Mouse (Mus musculus): ENCODE measurements around the gene Dtd1. TPM values are rescaled to one million over a fixed set of nuclear protein-coding genes. Genes with fewer than 3 reads are reported as not detected.

Gene Dtd1
- polyA plus RNA-seq, 1 experiment, result 25.5 TPM

GRCm38 (mm10) chr2:144775626-144776025 is 175.9 kb downstream of the Dtd1 start:
- no peak overlapping the region for H3K27ac ChIP-seq (ENCODE audit: insufficient read depth, low read depth, low read length)
- DNase-seq, result no peak
- no peak for TF ChIP-seq CTCF (conservative IDR thresholded peaks at IDR 0.05; ENCODE audit: insufficient read depth, insufficient read length, low read depth, low read length)
- no peak for TF ChIP-seq POLR2A (IDR thresholded peaks at IDR 0.05; ENCODE audit: low read depth, low read length)
- WGBS, result 94% methylated on average over 4 of the region's 4 CpGs
- H3K36me3 ChIP-seq (ENCODE audit: control insufficient read depth, insufficient read depth, low read length), result no peaks in the 10 kb centered on the region
- no peaks in the 10 kb centered on the region for H3K4me1 ChIP-seq (ENCODE audit: control insufficient read depth, insufficient read depth, low read length)
- no peak overlapping the region for H3K4me3 ChIP-seq (ENCODE audit: insufficient read depth, low read depth, low read length)
- H3K27me3 ChIP-seq (replicated peaks; ENCODE audit: control insufficient read depth, insufficient read depth, low read length), result no peaks in the 10 kb centered on the region

GRCm38 (mm10) chr2:144779263-144779662 is 179.6 kb downstream of the Dtd1 start:
- DNase-seq, result no peak
- no peak for TF ChIP-seq CTCF (conservative IDR thresholded peaks at IDR 0.05; ENCODE audit: insufficient read depth, insufficient read length, low read depth, low read length)
- TF ChIP-seq POLR2A (IDR thresholded peaks at IDR 0.05; ENCODE audit: low read depth, low read length), result no peak
- Histone ChIP-seq H3K4me1 (ENCODE audit: control insufficient read depth, insufficient read depth, low read length) (no peaks in the 10 kb centered on the region; the same call in 1 of the 2 replicates), H3K27me3 (replicated peaks; ENCODE audit: control insufficient read depth, insufficient read depth, low read length) (0 out of 2 replicates have a peak, but pooled peaks cover 1% of the 10 kb centered on the region), H3K4me3 (ENCODE audit: insufficient read depth, low read depth, low read length) (no peak overlapping the region), H3K36me3 (ENCODE audit: control insufficient read depth, insufficient read depth, low read length) (no peaks in the 10 kb centered on the region), H3K27ac (ENCODE audit: insufficient read depth, low read depth, low read length) (no peak overlapping the region)
- WGBS, result 82% methylated on average over 7 of the region's 7 CpGs

- Histone ChIP-seq H3K27me3 (replicated peaks; ENCODE audit: control insufficient read depth, insufficient read depth, low read length) (0 out of 2 replicates have a peak, but pooled peaks cover 1% of the 10 kb centered on the region), H3K4me1 (ENCODE audit: control insufficient read depth, insufficient read depth, low read length) (no peaks in the 10 kb centered on the region; the same call in 1 of the 2 replicates), H3K27ac (ENCODE audit: insufficient read depth, low read depth, low read length) (no peak overlapping the region), H3K4me3 (ENCODE audit: insufficient read depth, low read depth, low read length) (no peak overlapping the region), H3K36me3 (ENCODE audit: control insufficient read depth, insufficient read depth, low read length) (no peaks in the 10 kb centered on the region)
- DNase-seq, result peak; percentile 66
- no peak for TF ChIP-seq CTCF (conservative IDR thresholded peaks at IDR 0.05; ENCODE audit: insufficient read depth, insufficient read length, low read depth, low read length)
- TF ChIP-seq POLR2A (IDR thresholded peaks at IDR 0.05; ENCODE audit: low read depth, low read length), result no peak
- 28% methylated on average over 5 of the region's 5 CpGs for WGBS
Measured at GRCm38 (mm10) chr2:144780731-144781130, 181.0 kb downstream of the Dtd1 start.

GRCm38 (mm10) chr2:144781871-144782270 is 182.2 kb downstream of the Dtd1 start:
- H3K36me3 ChIP-seq (ENCODE audit: control insufficient read depth, insufficient read depth, low read length), result no peaks in the 10 kb centered on the region
- DNase-seq, result peak; percentile 49
- no peak overlapping the region for H3K4me3 ChIP-seq (ENCODE audit: insufficient read depth, low read depth, low read length)
- H3K27me3 ChIP-seq (replicated peaks; ENCODE audit: control insufficient read depth, insufficient read depth, low read length), result 0 out of 2 replicates have a peak, but pooled peaks cover 1% of the 10 kb centered on the region
- TF ChIP-seq CTCF (conservative IDR thresholded peaks at IDR 0.05; ENCODE audit: insufficient read depth, insufficient read length, low read depth, low read length), result no peak
- no peak for TF ChIP-seq POLR2A (IDR thresholded peaks at IDR 0.05; ENCODE audit: low read depth, low read length)
- WGBS, result 43% methylated on average over 3 of the region's 3 CpGs
- H3K27ac ChIP-seq (ENCODE audit: insufficient read depth, low read depth, low read length), result no peak overlapping the region
- H3K4me1 ChIP-seq (ENCODE audit: control insufficient read depth, insufficient read depth, low read length), result no peaks in the 10 kb centered on the region; the same call in 1 of the 2 replicates

DNA sequence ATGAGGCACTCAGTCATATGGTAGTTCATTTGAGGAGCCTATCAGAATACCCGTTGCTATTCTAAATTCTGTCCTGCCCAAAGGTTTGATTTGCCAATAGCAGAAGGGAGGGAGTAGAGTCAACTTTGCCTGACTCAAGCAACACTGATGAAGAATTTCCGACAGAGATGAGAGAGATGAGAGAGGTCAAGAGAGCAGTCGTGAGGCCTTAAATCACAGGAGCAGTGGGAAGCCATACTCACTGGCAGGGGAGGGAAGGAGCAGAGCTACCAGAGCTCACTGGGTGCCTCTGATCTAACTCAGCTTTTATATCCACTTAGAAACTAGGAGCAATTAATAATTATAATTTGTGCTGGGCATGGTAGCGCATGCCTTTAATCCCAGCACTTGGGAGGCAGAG is 182.8 kb downstream of the Dtd1 start:
- H3K27me3 ChIP-seq (replicated peaks; ENCODE audit: control insufficient read depth, insufficient read depth, low read length), result 0 out of 2 replicates have a peak, but pooled peaks cover 1% of the 10 kb centered on the region
- peak; percentile 57 for DNase-seq
- TF ChIP-seq POLR2A (IDR thresholded peaks at IDR 0.05; ENCODE audit: low read depth, low read length) (no peak), CTCF (conservative IDR thresholded peaks at IDR 0.05; ENCODE audit: insufficient read depth, insufficient read length, low read depth, low read length) (no peak)
- H3K27ac ChIP-seq (ENCODE audit: insufficient read depth, low read depth, low read length), result no peak overlapping the region
- no peak overlapping the region for H3K4me3 ChIP-seq (ENCODE audit: insufficient read depth, low read depth, low read length)
- no peaks in the 10 kb centered on the region; the same call in 1 of the 2 replicates for H3K4me1 ChIP-seq (ENCODE audit: control insufficient read depth, insufficient read depth, low read length)
- 53% methylated on average over 4 of the region's 4 CpGs for WGBS
- no peaks in the 10 kb centered on the region for H3K36me3 ChIP-seq (ENCODE audit: control insufficient read depth, insufficient read depth, low read length)

DNA sequence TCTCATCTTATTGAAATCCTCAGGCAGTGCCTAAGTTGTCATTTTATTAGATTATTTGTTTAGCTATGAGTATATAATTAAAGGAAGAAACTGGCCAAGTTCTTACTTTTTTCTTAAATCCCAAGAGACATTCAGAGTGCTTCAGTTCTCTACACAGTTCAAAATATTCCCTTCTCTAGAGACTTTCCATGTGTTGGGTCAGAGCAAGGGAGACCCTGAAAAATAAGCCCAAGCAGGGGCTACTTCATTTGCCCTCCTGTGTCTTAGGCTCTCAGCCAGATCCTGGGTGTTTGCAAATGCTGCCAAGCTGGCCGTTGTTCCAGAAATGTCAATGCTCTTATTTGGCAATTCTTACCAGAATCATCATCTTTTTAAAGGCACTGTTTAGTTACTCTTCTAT is 183.5 kb downstream of the Dtd1 start:
- H3K27me3 ChIP-seq (replicated peaks; ENCODE audit: control insufficient read depth, insufficient read depth, low read length), result 0 out of 2 replicates have a peak, but pooled peaks cover 1% of the 10 kb centered on the region
- no peak overlapping the region for H3K27ac ChIP-seq (ENCODE audit: insufficient read depth, low read depth, low read length)
- H3K4me3 ChIP-seq (ENCODE audit: insufficient read depth, low read depth, low read length), result no peak overlapping the region
- DNase-seq, result peak; percentile 4
- WGBS, result 62% methylated on average over 1 of the region's 1 CpGs
- H3K36me3 ChIP-seq (ENCODE audit: control insufficient read depth, insufficient read depth, low read length), result no peaks in the 10 kb centered on the region
- no peak for TF ChIP-seq CTCF (conservative IDR thresholded peaks at IDR 0.05; ENCODE audit: insufficient read depth, insufficient read length, low read depth, low read length)
- no peak for TF ChIP-seq POLR2A (IDR thresholded peaks at IDR 0.05; ENCODE audit: low read depth, low read length)
- H3K4me1 ChIP-seq (ENCODE audit: control insufficient read depth, insufficient read depth, low read length), result no peaks in the 10 kb centered on the region; the same call in 1 of the 2 replicates

GRCm38 (mm10) chr2:144783831-144784230 is 184.1 kb downstream of the Dtd1 start:
- 93% methylated on average over 6 of the region's 6 CpGs for WGBS
- H3K27ac ChIP-seq (ENCODE audit: insufficient read depth, low read depth, low read length), result no peak overlapping the region
- H3K4me3 ChIP-seq (ENCODE audit: insufficient read depth, low read depth, low read length), result no peak overlapping the region
- H3K36me3 ChIP-seq (ENCODE audit: control insufficient read depth, insufficient read depth, low read length), result no peaks in the 10 kb centered on the region
- no peaks in the 10 kb centered on the region; the same call in 1 of the 2 replicates for H3K4me1 ChIP-seq (ENCODE audit: control insufficient read depth, insufficient read depth, low read length)
- H3K27me3 ChIP-seq (replicated peaks; ENCODE audit: control insufficient read depth, insufficient read depth, low read length), result 0 out of 2 replicates have a peak, but pooled peaks cover 1% of the 10 kb centered on the region
- TF ChIP-seq CTCF (conservative IDR thresholded peaks at IDR 0.05; ENCODE audit: insufficient read depth, insufficient read length, low read depth, low read length) (no peak), POLR2A (IDR thresholded peaks at IDR 0.05; ENCODE audit: low read depth, low read length) (no peak)
- no peak for DNase-seq

Measured in kidney, adult 2 months (tissue).